Mouse (Mus musculus): ENCODE measurements around the gene Kif14. TPM values are rescaled to one million over a fixed set of nuclear protein-coding genes. Genes with fewer than 3 reads are reported as not detected.
A peak's percentile ranks its signal among the peaks of the same experiment; 100 is the strongest.

Gene Kif14
- polyA plus RNA-seq, 1 experiment = 0.05 TPM

DNA sequence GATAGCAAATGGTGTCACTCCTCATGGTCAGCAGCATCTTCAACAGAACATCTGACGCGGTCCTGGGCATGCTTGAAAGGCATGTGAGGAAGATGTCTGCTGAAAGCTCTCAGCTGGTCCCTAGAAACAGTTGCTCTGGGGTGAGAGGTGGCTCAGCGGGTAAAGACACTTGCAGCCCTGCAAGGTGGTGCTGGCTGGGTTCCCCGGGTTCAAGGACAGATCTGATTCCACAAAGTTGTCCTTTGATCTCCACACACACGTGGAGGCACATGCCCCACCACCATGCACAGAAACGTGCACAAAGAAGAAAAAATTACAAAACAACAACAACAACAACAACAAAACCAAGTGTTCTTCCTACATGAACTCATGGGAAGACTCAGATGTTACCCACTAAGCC lies 9.4 kb upstream of the Kif14 start:
- Histone ChIP-seq H3K36me3 (ENCODE audit: control insufficient read depth, insufficient read depth, low read length) (no peaks in the 10 kb centered on the region), H3K4me1 (ENCODE audit: control insufficient read depth, insufficient read depth, low read length) (0 out of 2 replicates have a peak, but pooled peaks cover 3% of the 10 kb centered on the region), H3K27me3 (replicated peaks; ENCODE audit: control insufficient read depth, insufficient read depth, low read length) (no peaks in the 10 kb centered on the region), H3K27ac (ENCODE audit: insufficient read depth, low read depth, low read length) (no peak overlapping the region), H3K4me3 (ENCODE audit: insufficient read depth, low read depth, low read length) (no peak overlapping the region)
- TF ChIP-seq CTCF (conservative IDR thresholded peaks at IDR 0.05; ENCODE audit: insufficient read depth, insufficient read length, low read depth, low read length) (no peak), POLR2A (IDR thresholded peaks at IDR 0.05; ENCODE audit: low read depth, low read length) (no peak)
- DNase-seq = no peak
- 73% methylated on average over 6 of the region's 6 CpGs for WGBS

DNA sequence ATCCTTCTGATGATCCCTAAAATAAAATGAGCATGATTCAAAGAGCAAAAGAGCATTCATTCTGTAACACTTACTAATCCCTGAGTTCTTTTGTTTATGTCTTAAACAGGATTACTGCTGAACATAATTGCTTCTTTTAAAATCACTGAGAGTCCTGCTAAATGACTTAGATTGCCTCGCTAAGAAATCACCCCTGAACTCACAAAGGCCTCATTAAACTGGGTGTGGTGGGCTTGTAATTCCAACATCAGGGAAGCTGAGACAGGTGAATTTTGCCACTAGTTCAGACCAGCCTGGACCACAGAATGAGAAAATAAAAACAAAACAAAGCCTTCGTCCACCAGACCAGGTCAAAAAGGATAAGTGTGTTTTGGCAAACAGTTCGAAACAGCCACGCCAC lies 8.7 kb upstream of the Kif14 start:
- H3K27ac ChIP-seq (ENCODE audit: insufficient read depth, low read depth, low read length) = no peak overlapping the region
- no peaks in the 10 kb centered on the region for H3K36me3 ChIP-seq (ENCODE audit: control insufficient read depth, insufficient read depth, low read length)
- 0 out of 2 replicates have a peak, but pooled peaks cover 3% of the 10 kb centered on the region for H3K4me1 ChIP-seq (ENCODE audit: control insufficient read depth, insufficient read depth, low read length)
- TF ChIP-seq POLR2A (IDR thresholded peaks at IDR 0.05; ENCODE audit: low read depth, low read length) (no peak), CTCF (conservative IDR thresholded peaks at IDR 0.05; ENCODE audit: insufficient read depth, insufficient read length, low read depth, low read length) (no peak)
- no peak for DNase-seq
- H3K4me3 ChIP-seq (ENCODE audit: insufficient read depth, low read depth, low read length) = no peak overlapping the region
- H3K27me3 ChIP-seq (replicated peaks; ENCODE audit: control insufficient read depth, insufficient read depth, low read length) = no peaks in the 10 kb centered on the region
- 72% methylated on average over 4 of the region's 4 CpGs for WGBS

DNA sequence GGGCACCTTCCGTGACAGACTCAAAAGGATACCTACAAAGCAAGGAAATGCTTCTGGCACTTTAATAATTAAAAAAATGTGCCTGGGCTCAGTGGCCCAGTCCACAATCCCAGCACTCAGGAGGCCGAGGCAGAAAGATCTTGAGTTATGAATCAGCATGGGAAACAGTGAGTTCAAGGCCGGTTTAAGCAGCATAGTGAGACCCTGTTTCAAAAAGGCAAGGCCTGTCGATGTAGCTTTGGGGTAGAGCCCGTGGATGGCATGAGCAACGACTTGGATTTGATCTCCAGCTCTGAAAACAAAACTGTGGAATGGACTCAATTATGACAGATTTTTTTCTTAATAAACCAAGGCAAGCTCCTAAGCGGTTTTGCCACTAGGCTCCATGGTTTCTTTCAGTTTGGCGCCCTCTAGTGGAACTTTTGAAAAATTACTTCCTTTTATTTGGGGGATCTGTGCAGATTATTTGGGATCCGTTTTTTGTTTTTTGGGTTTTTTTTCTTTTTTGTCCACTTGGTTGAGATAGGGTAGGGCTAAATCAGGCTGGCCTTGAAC lies 7.4 kb upstream of the Kif14 start:
- Histone ChIP-seq H3K27me3 (replicated peaks; ENCODE audit: control insufficient read depth, insufficient read depth, low read length) (no peaks in the 10 kb centered on the region), H3K4me3 (ENCODE audit: insufficient read depth, low read depth, low read length) (no peak overlapping the region), H3K4me1 (ENCODE audit: control insufficient read depth, insufficient read depth, low read length) (0 out of 2 replicates have a peak, but pooled peaks cover 3% of the 10 kb centered on the region), H3K27ac (ENCODE audit: insufficient read depth, low read depth, low read length) (no peak overlapping the region), H3K36me3 (ENCODE audit: control insufficient read depth, insufficient read depth, low read length) (no peaks in the 10 kb centered on the region)
- WGBS = 27% methylated on average over 9 of the region's 9 CpGs
- DNase-seq = peak; percentile 36
- no peak for TF ChIP-seq POLR2A (IDR thresholded peaks at IDR 0.05; ENCODE audit: low read depth, low read length)
- peak; percentile 31; the same call in 1 of the 2 replicates for TF ChIP-seq CTCF (conservative IDR thresholded peaks at IDR 0.05; ENCODE audit: insufficient read depth, insufficient read length, low read depth, low read length)

DNA sequence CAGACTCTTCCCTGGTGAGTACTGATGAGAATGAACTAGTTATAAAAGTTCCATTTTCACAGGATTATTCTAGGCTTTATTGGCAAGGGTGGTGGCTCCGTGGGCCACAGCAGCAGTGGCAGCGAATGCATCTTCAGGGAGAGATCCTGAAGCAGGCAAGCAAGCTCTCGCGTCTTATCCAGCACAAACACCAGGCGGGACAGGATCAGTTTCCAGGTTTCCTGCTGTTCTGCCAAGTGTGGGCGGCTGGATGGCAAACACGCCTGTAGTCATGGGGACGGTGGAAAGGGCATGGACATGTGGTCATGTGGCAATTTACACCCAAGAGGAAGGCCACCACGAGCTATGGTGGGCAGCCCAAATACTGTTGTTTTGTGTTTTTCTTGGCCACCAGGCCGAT lies 3.7 kb upstream of the Kif14 start:
- Histone ChIP-seq H3K4me1 (ENCODE audit: control insufficient read depth, insufficient read depth, low read length) (0 out of 2 replicates have a peak, but pooled peaks cover 3% of the 10 kb centered on the region), H3K27ac (ENCODE audit: insufficient read depth, low read depth, low read length) (no peak overlapping the region), H3K4me3 (ENCODE audit: insufficient read depth, low read depth, low read length) (no peak overlapping the region), H3K36me3 (ENCODE audit: control insufficient read depth, insufficient read depth, low read length) (no peaks in the 10 kb centered on the region), H3K27me3 (replicated peaks; ENCODE audit: control insufficient read depth, insufficient read depth, low read length) (no peaks in the 10 kb centered on the region)
- DNase-seq = no peak
- 39% methylated on average over 10 of the region's 10 CpGs for WGBS
- TF ChIP-seq POLR2A (IDR thresholded peaks at IDR 0.05; ENCODE audit: low read depth, low read length) (no peak), CTCF (conservative IDR thresholded peaks at IDR 0.05; ENCODE audit: insufficient read depth, insufficient read length, low read depth, low read length) (no peak)

DNA sequence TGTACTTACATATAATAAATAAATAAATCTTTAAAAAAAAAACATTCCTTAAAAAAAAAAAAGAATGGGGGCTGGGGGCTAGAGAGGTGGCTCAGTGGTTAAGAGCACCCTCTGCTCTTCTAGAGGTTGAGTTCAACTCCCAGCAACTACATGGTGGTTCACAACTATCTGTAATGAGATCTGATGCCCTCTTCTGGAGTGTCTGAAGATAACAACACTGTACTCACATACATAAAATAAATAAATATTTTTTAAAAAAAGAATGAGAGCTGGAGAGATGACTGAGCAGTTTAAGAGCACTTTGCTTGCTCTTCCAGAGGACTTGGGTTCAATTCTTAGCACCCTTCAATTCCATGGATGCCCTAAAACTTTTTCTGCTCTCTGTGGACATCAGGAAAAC lies 975 bp upstream of the Kif14 start:
- Histone ChIP-seq H3K4me3 (ENCODE audit: insufficient read depth, low read depth, low read length) (no peak overlapping the region), H3K4me1 (ENCODE audit: control insufficient read depth, insufficient read depth, low read length) (no peaks in the 10 kb centered on the region), H3K27me3 (replicated peaks; ENCODE audit: control insufficient read depth, insufficient read depth, low read length) (no peaks in the 10 kb centered on the region), H3K27ac (ENCODE audit: insufficient read depth, low read depth, low read length) (no peak overlapping the region), H3K36me3 (ENCODE audit: control insufficient read depth, insufficient read depth, low read length) (no peaks in the 10 kb centered on the region)
- TF ChIP-seq CTCF (conservative IDR thresholded peaks at IDR 0.05; ENCODE audit: insufficient read depth, insufficient read length, low read depth, low read length) = no peak
- no peak for TF ChIP-seq POLR2A (IDR thresholded peaks at IDR 0.05; ENCODE audit: low read depth, low read length)
- no peak for DNase-seq

DNA sequence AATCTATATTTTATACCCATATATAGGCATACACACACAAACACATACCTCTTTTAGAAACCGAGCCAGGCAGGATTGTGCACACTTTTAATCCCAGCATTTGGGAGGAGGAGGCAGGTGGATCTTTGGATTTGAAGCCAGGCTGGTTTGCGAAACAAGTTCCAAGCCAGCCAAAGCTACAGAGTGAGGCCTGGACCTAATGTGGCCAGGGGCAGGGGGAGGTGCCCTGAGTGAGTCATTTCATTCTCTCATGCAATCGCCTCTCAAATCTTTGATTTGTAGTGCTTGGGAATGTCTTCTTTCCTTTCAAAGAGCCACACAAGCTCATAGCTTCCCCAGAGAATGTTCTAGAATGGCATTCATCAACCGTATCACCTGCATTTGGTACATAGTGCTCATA lies 3.3 kb downstream of the Kif14 start:
- no peak for TF ChIP-seq POLR2A (IDR thresholded peaks at IDR 0.05; ENCODE audit: low read depth, low read length)
- no peak for TF ChIP-seq CTCF (conservative IDR thresholded peaks at IDR 0.05; ENCODE audit: insufficient read depth, insufficient read length, low read depth, low read length)
- Histone ChIP-seq H3K4me1 (ENCODE audit: control insufficient read depth, insufficient read depth, low read length) (no peaks in the 10 kb centered on the region), H3K4me3 (ENCODE audit: insufficient read depth, low read depth, low read length) (no peak overlapping the region), H3K36me3 (ENCODE audit: control insufficient read depth, insufficient read depth, low read length) (no peaks in the 10 kb centered on the region), H3K27ac (ENCODE audit: insufficient read depth, low read depth, low read length) (no peak overlapping the region), H3K27me3 (replicated peaks; ENCODE audit: control insufficient read depth, insufficient read depth, low read length) (no peaks in the 10 kb centered on the region)
- DNase-seq = no peak
- WGBS = 92% methylated on average over 4 of the region's 4 CpGs

DNA sequence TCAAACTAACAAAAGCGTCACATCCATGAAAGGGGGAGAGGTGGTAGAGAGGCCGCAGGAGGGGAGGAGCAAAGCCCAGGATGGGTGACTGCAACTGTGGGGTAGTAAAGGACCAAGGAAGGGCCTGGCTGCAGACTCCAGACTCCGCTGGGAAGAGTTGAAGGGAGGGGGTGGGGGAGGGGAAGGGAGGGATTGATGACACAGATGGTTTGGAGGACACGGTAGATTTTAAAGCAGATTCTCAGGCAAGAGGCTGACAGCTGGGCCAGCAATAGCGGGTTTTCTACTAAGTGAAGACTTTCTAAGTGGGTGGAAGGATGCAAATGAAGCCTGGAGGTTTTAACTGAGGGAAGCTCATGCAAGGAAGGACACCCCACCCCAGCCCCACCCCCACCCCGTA lies 4.3 kb downstream of the Kif14 start:
- TF ChIP-seq CTCF (conservative IDR thresholded peaks at IDR 0.05; ENCODE audit: insufficient read depth, insufficient read length, low read depth, low read length) = no peak
- no peak for TF ChIP-seq POLR2A (IDR thresholded peaks at IDR 0.05; ENCODE audit: low read depth, low read length)
- H3K4me1 ChIP-seq (ENCODE audit: control insufficient read depth, insufficient read depth, low read length) = no peaks in the 10 kb centered on the region
- DNase-seq = no peak
- H3K4me3 ChIP-seq (ENCODE audit: insufficient read depth, low read depth, low read length) = no peak overlapping the region
- 60% methylated on average over 6 of the region's 6 CpGs for WGBS
- no peaks in the 10 kb centered on the region for H3K27me3 ChIP-seq (replicated peaks; ENCODE audit: control insufficient read depth, insufficient read depth, low read length)
- no peaks in the 10 kb centered on the region for H3K36me3 ChIP-seq (ENCODE audit: control insufficient read depth, insufficient read depth, low read length)
- H3K27ac ChIP-seq (ENCODE audit: insufficient read depth, low read depth, low read length) = no peak overlapping the region
